ENCODE assay signal across 12 mouse cellular contexts in the genomic region with DNA sequence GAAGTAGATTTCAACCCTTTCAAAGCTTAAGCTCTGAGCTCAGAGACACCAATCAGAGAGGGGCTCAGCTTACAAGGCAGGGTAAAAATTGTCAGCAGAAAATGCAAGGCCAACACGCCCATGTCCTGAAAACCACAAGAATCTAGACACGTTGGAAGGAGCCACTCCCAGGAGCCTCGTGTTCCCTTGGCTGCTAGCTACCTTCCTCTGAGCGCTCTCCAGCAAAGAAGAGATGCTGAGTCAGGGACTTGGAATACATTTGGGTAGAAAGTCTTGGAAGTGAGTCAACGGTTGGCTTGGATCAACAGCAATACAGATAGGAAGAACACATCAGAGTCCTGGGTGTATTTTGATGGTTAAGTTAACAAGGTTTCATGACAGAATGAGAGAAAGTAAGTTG.
DNase-seq lines count a peak whose midpoint lies in the region; ATAC-seq lines count a peak whose summit lies in the region.
"Had no signal": no experiment of that assay in that cellular context is flagged by ENCODE, and none has a peak within 500 bp of the region (broad histone marks: within the 10 kb centered on the region; RNA-seq: fewer than 3 reads in every experiment).

No protein-coding gene starts in this region.

- peaks cover 10% of the 10 kb centered on the region; the same call in 1 of the 2 replicates for H3K4me1 ChIP-seq in embryonic facial prominence, embryonic 13.5 days
- peaks cover 7% of the 10 kb centered on the region for H3K4me1 ChIP-seq in midbrain, embryonic 10.5 days

- 0 out of 2 replicates have a peak, but pooled peaks have one; percentile 37 for ATAC-seq in embryonic facial prominence, embryonic 13.5 days (ENCODE audit: insufficient number of reproducible peaks, insufficient read depth, low FRiP score, low TSS enrichment, low read depth)
- ATAC-seq: hindbrain, embryonic 16.5 days; liver, postnatal 0 days had no signal

- H3K9ac ChIP-seq in embryonic facial prominence, embryonic 13.5 days = no peak overlapping the region
- H3K9ac ChIP-seq: liver, postnatal 0 days had no signal

- H3K27me3 ChIP-seq in embryonic facial prominence, embryonic 13.5 days = no peaks in the 10 kb centered on the region
- no peaks in the 10 kb centered on the region for H3K27me3 ChIP-seq in midbrain, embryonic 10.5 days (ENCODE audit: low read depth, poor library complexity, severe bottlenecking)

- H3K4me2 ChIP-seq in embryonic facial prominence, embryonic 13.5 days = no peak overlapping the region

- H3K4me3 ChIP-seq in embryonic facial prominence, embryonic 13.5 days = no peak overlapping the region
- no peak overlapping the region for H3K4me3 ChIP-seq in midbrain, embryonic 10.5 days

- peak; percentile 4 to 5 for DNase-seq in cerebellum, postnatal 14 days
- no peak for DNase-seq in cerebellum, adult 9-10 months
- peak; percentile 29 for DNase-seq in ovary, postnatal 14 days (ENCODE audit: low spot score)
- DNase-seq in ovary, postnatal 36 days (ENCODE audit: low spot score) = no peak
- DNase-seq in lung, postnatal 36 days = peak; percentile 79
- DNase-seq in spleen, postnatal 14 days (ENCODE audit: low spot score in 2 of 2) = no peak
- no peak for DNase-seq in midbrain, embryonic 10.5 days (ENCODE audit: low spot score)
- DNase-seq: cerebellum, adult 11-12 months; kidney, postnatal 25 days; liver, postnatal 0 days had no signal

- H3K27ac ChIP-seq in embryonic facial prominence, embryonic 13.5 days = no peak overlapping the region
- H3K27ac ChIP-seq in midbrain, embryonic 10.5 days (replicated peaks) = no peak overlapping the region

- no peaks in the 10 kb centered on the region for H3K36me3 ChIP-seq in embryonic facial prominence, embryonic 13.5 days
- no peaks in the 10 kb centered on the region for H3K36me3 ChIP-seq in midbrain, embryonic 10.5 days

- 35% methylated on average over 5 of the region's 5 CpGs for WGBS in embryonic facial prominence, embryonic 13.5 days
- WGBS in midbrain, embryonic 10.5 days = 84% methylated on average over 5 of the region's 5 CpGs

- H3K9me3 ChIP-seq in embryonic facial prominence, embryonic 13.5 days = no peaks in the 10 kb centered on the region
- H3K9me3 ChIP-seq in midbrain, embryonic 10.5 days (replicated peaks) = no peaks in the 10 kb centered on the region

Comparison
In these comparisons a context has a peak if more than half of its experiments do, and no peak if none do; other contexts are left out.
1. DNase-seq: peak in cerebellum, postnatal 14 days (2 of 2), ovary, postnatal 14 days (single experiment) and lung, postnatal 36 days (single experiment); none in cerebellum, adult 9-10 months (single experiment), ovary, postnatal 36 days (single experiment), spleen, postnatal 14 days (0 of 2) and midbrain, embryonic 10.5 days (single experiment).